Mouse (Mus musculus) embryo, embryonic 9.5 days (tissue): ENCODE data around the gene Tmprss15.

Experiments
- DNase-seq: peaks from one replicate; pipeline ENCODE4 v3.0.0-alpha.2; 2017; ENCODE audit errors: extremely low spot score

Gene Tmprss15

DNA sequence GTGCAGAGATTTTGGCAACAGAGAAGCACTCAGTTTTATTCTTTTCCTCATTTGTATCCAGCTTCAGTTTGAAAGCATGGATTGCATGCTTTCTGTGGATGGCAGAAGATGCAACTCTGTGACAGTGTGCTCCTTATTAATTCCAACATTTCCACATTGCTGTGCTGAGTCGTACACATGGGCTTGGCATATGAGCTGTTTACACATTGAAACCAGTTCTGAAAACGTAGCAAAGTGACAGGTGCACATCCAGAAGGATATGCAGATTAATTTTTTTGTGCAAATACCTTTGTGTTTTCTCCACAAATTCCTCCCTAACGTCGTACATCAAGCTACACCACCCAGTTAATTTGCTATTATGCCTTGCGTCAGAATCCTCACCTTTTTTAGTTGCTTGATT lies 168.3 kb downstream of the Tmprss15 start:
- DNase-seq: no peak
